Mouse (Mus musculus): ENCODE measurements at regions not wholly inside any gene's neighbourhood (a gene's known extent, or its start where the extent isn't known, plus 50 kb on each side); places are given as distances from the start of the nearest gene placed in this dataset.

- Histone ChIP-seq H3K36me3 (no peaks in the 10 kb centered on the region), H3K27ac (no peak overlapping the region), H3K27me3 (no peaks in the 10 kb centered on the region), H3K4me3 (replicated peaks) (no peak overlapping the region), H3K4me2 (no peak overlapping the region), H3K4me1 (replicated peaks) (peaks cover 24% of the 10 kb centered on the region), H3K9ac (replicated peaks) (no peak overlapping the region), H3K9me3 (no peaks in the 10 kb centered on the region)
- 63% methylated on average over 10 of the region's 10 CpGs for WGBS
- no peak for ATAC-seq (ENCODE audit: insufficient number of reproducible peaks, insufficient read depth, low FRiP score, low TSS enrichment, low read depth)
Measured at GRCm38 (mm10) chr6:50029895-50030515, 80.0 kb upstream of the Mpp6 start.

GRCm38 (mm10) chr6:50031356-50031755, 78.7 kb upstream of the Mpp6 start:
- peaks cover 24% of the 10 kb centered on the region for H3K4me1 ChIP-seq (replicated peaks)
- H3K36me3 ChIP-seq = no peaks in the 10 kb centered on the region
- H3K27ac ChIP-seq = no peak overlapping the region
- H3K4me3 ChIP-seq (replicated peaks) = no peak overlapping the region
- no peaks in the 10 kb centered on the region for H3K27me3 ChIP-seq
- H3K9me3 ChIP-seq = no peaks in the 10 kb centered on the region
- no peak for ATAC-seq (ENCODE audit: insufficient number of reproducible peaks, insufficient read depth, low FRiP score, low TSS enrichment, low read depth)
- 80% methylated on average over 5 of the region's 5 CpGs for WGBS
- no peak overlapping the region for H3K4me2 ChIP-seq
- H3K9ac ChIP-seq (replicated peaks) = no peak overlapping the region

GRCm38 (mm10) chr6:50032894-50033595, 77.0 kb upstream of the Mpp6 start:
- Histone ChIP-seq H3K27me3 (no peaks in the 10 kb centered on the region), H3K27ac (no peak overlapping the region), H3K4me1 (replicated peaks) (peaks cover 31% of the 10 kb centered on the region), H3K9ac (replicated peaks) (no peak overlapping the region), H3K4me2 (peak overlapping the region; percentile 3; the same call in 1 of the 2 replicates), H3K4me3 (replicated peaks) (no peak overlapping the region), H3K36me3 (no peaks in the 10 kb centered on the region), H3K9me3 (no peaks in the 10 kb centered on the region)
- no peak for ATAC-seq (ENCODE audit: insufficient number of reproducible peaks, insufficient read depth, low FRiP score, low TSS enrichment, low read depth)
- 59% methylated on average over 15 of the region's 15 CpGs for WGBS

GRCm38 (mm10) chr6:50037614-50038013, 72.4 kb upstream of the Mpp6 start:
- Histone ChIP-seq H3K27ac (no peak overlapping the region), H3K27me3 (no peaks in the 10 kb centered on the region), H3K36me3 (no peaks in the 10 kb centered on the region), H3K4me2 (no peak overlapping the region), H3K9me3 (no peaks in the 10 kb centered on the region), H3K4me1 (replicated peaks) (peaks cover 26% of the 10 kb centered on the region), H3K9ac (replicated peaks) (no peak overlapping the region), H3K4me3 (replicated peaks) (no peak overlapping the region)
- no peak for ATAC-seq (ENCODE audit: insufficient number of reproducible peaks, insufficient read depth, low FRiP score, low TSS enrichment, low read depth)
- WGBS = 57% methylated on average over 4 of the region's 4 CpGs

- no peak overlapping the region for H3K4me2 ChIP-seq
- no peak overlapping the region for H3K27ac ChIP-seq
- peaks cover 18% of the 10 kb centered on the region for H3K4me1 ChIP-seq (replicated peaks)
- H3K9ac ChIP-seq (replicated peaks) = no peak overlapping the region
- no peak for ATAC-seq (ENCODE audit: insufficient number of reproducible peaks, insufficient read depth, low FRiP score, low TSS enrichment, low read depth)
- H3K27me3 ChIP-seq = no peaks in the 10 kb centered on the region
- H3K9me3 ChIP-seq = no peaks in the 10 kb centered on the region
- no peaks in the 10 kb centered on the region for H3K36me3 ChIP-seq
- WGBS = 54% methylated on average over 3 of the region's 3 CpGs
- H3K4me3 ChIP-seq (replicated peaks) = no peak overlapping the region
Measured at GRCm38 (mm10) chr6:50038369-50038768, 71.7 kb upstream of the Mpp6 start.

- H3K27me3 ChIP-seq = peaks cover 9% of the 10 kb centered on the region; the same call in 1 of the 2 replicates
- no peak for ATAC-seq (ENCODE audit: insufficient number of reproducible peaks, insufficient read depth, low FRiP score, low TSS enrichment, low read depth)
- WGBS = 82% methylated on average over 10 of the region's 10 CpGs
Measured at GRCm38 (mm10) chr6:50041044-50041443, 69.0 kb upstream of the Mpp6 start.

GRCm38 (mm10) chr6:50042127-50042526, 67.9 kb upstream of the Mpp6 start:
- Histone ChIP-seq H3K36me3 (no peaks in the 10 kb centered on the region), H3K4me3 (replicated peaks) (no peak overlapping the region), H3K4me2 (no peak overlapping the region), H3K9ac (replicated peaks) (no peak overlapping the region), H3K9me3 (no peaks in the 10 kb centered on the region), H3K27me3 (peaks cover 9% of the 10 kb centered on the region; the same call in 1 of the 2 replicates), H3K27ac (no peak overlapping the region), H3K4me1 (replicated peaks) (peaks cover 11% of the 10 kb centered on the region)
- 64% methylated on average over 3 of the region's 3 CpGs for WGBS
- ATAC-seq (ENCODE audit: insufficient number of reproducible peaks, insufficient read depth, low FRiP score, low TSS enrichment, low read depth) = no peak

More at GRCm38 (mm10) chr6:50041044-50041443, 69.0 kb upstream of the Mpp6 start:
- Histone ChIP-seq H3K27ac (no peak overlapping the region), H3K4me2 (no peak overlapping the region), H3K4me3 (replicated peaks) (no peak overlapping the region), H3K4me1 (replicated peaks) (peaks cover 11% of the 10 kb centered on the region), H3K9ac (replicated peaks) (no peak overlapping the region), H3K36me3 (no peaks in the 10 kb centered on the region), H3K9me3 (no peaks in the 10 kb centered on the region)

GRCm38 (mm10) chr6:50044165-50044564, 65.9 kb upstream of the Mpp6 start:
- H3K4me1 ChIP-seq (replicated peaks) = no peaks in the 10 kb centered on the region; the same call in none of the 2 replicates
- ATAC-seq (ENCODE audit: insufficient number of reproducible peaks, insufficient read depth, low FRiP score, low TSS enrichment, low read depth) = no peak
- no peak overlapping the region for H3K4me3 ChIP-seq (replicated peaks)
- H3K36me3 ChIP-seq = no peaks in the 10 kb centered on the region
- no peaks in the 10 kb centered on the region for H3K9me3 ChIP-seq
- H3K27me3 ChIP-seq = peaks cover 9% of the 10 kb centered on the region; the same call in 1 of the 2 replicates
- no peak overlapping the region for H3K9ac ChIP-seq (replicated peaks)
- 88% methylated on average over 1 of the region's 1 CpGs for WGBS
- H3K27ac ChIP-seq = no peak overlapping the region
- no peak overlapping the region for H3K4me2 ChIP-seq

GRCm38 (mm10) chr6:50046721-50047120, 63.3 kb upstream of the Mpp6 start:
- WGBS = 75% methylated on average over 5 of the region's 5 CpGs
- no peak for ATAC-seq (ENCODE audit: insufficient number of reproducible peaks, insufficient read depth, low FRiP score, low TSS enrichment, low read depth)
- Histone ChIP-seq H3K9me3 (no peaks in the 10 kb centered on the region), H3K4me2 (no peak overlapping the region), H3K27me3 (peaks cover 9% of the 10 kb centered on the region; the same call in 1 of the 2 replicates), H3K27ac (no peak overlapping the region), H3K9ac (replicated peaks) (no peak overlapping the region), H3K4me1 (replicated peaks) (no peaks in the 10 kb centered on the region; the same call in 1 of the 2 replicates), H3K36me3 (no peaks in the 10 kb centered on the region), H3K4me3 (replicated peaks) (no peak overlapping the region)

GRCm38 (mm10) chr6:50052416-50052815, 57.6 kb upstream of the Mpp6 start:
- Histone ChIP-seq H3K9ac (replicated peaks) (no peak overlapping the region), H3K9me3 (no peaks in the 10 kb centered on the region), H3K4me3 (replicated peaks) (no peak overlapping the region), H3K4me2 (no peak overlapping the region), H3K4me1 (replicated peaks) (peaks cover 13% of the 10 kb centered on the region), H3K27ac (no peak overlapping the region), H3K36me3 (no peaks in the 10 kb centered on the region), H3K27me3 (0 out of 2 replicates have a peak, but pooled peaks cover 6% of the 10 kb centered on the region)
- 80% methylated on average over 2 of the region's 2 CpGs for WGBS
- ATAC-seq (ENCODE audit: insufficient number of reproducible peaks, insufficient read depth, low FRiP score, low TSS enrichment, low read depth) = no peak

- peaks cover 13% of the 10 kb centered on the region for H3K4me1 ChIP-seq (replicated peaks)
- no peak for ATAC-seq (ENCODE audit: insufficient number of reproducible peaks, insufficient read depth, low FRiP score, low TSS enrichment, low read depth)
- 0 out of 2 replicates have a peak, but pooled peaks cover 6% of the 10 kb centered on the region for H3K27me3 ChIP-seq
- H3K36me3 ChIP-seq = no peaks in the 10 kb centered on the region
- no peak overlapping the region for H3K4me3 ChIP-seq (replicated peaks)
- no peak overlapping the region for H3K4me2 ChIP-seq
- WGBS = 83% methylated on average over 2 of the region's 2 CpGs
- no peak overlapping the region for H3K27ac ChIP-seq
- H3K9ac ChIP-seq (replicated peaks) = no peak overlapping the region
- H3K9me3 ChIP-seq = no peaks in the 10 kb centered on the region
Measured at GRCm38 (mm10) chr6:50053086-50053485, 57.0 kb upstream of the Mpp6 start.
